Mouse (Mus musculus): ENCODE data around the gene Atp2a3.

Atp2a3 gene

GRCm38 (mm10) chr11:73007113-73007512 lies 46.1 kb downstream of the Atp2a3 start:
- no peak for DNase-seq

GRCm38 (mm10) chr11:73007698-73008481 lies 46.9 kb downstream of the Atp2a3 start:
- DNase-seq, result peak; percentile 77 to 78

- peak; percentile 52 to 68 for DNase-seq
Observed at GRCm38 (mm10) chr11:73008826-73009225, 47.9 kb downstream of the Atp2a3 start.

- peak; percentile 65 to 79 for DNase-seq
Observed at GRCm38 (mm10) chr11:73009531-73010274, 48.7 kb downstream of the Atp2a3 start.

- peak in 1 of 2 experiments; percentile 28 for DNase-seq
Observed at GRCm38 (mm10) chr11:73013981-73014380, 53.0 kb downstream of the Atp2a3 start.

GRCm38 (mm10) chr11:73014831-73015344 lies 53.9 kb downstream of the Atp2a3 start:
- DNase-seq, result peak; percentile 64 to 81

GRCm38 (mm10) chr11:73015391-73016102 lies 54.6 kb downstream of the Atp2a3 start:
- no peak for DNase-seq

- no peak for DNase-seq
Observed at GRCm38 (mm10) chr11:73016103-73016420, 55.1 kb downstream of the Atp2a3 start.

- DNase-seq, result peak; percentile 95 to 97
Observed at GRCm38 (mm10) chr11:73018471-73019146, 57.6 kb downstream of the Atp2a3 start, which contains the start of gene Camkk1. TSS of gene Camkk1 (plus strand) at chr11:73019008.

GRCm38 (mm10) chr11:73019147-73019795 lies 58.3 kb downstream of the Atp2a3 start:
- DNase-seq, result peak; percentile 95 to 97

GRCm38 (mm10) chr11:73020953-73021800 lies 60.2 kb downstream of the Atp2a3 start:
- DNase-seq, result no peak

GRCm38 (mm10) chr11:73023099-73023498 lies 62.1 kb downstream of the Atp2a3 start:
- no peak for DNase-seq

- no peak for DNase-seq
Observed at GRCm38 (mm10) chr11:73023827-73024226, 62.9 kb downstream of the Atp2a3 start.

- DNase-seq, result no peak
Observed at GRCm38 (mm10) chr11:73024236-73024904, 63.4 kb downstream of the Atp2a3 start.

GRCm38 (mm10) chr11:73026961-73027360 lies 66.0 kb downstream of the Atp2a3 start:
- DNase-seq, result no peak

- DNase-seq, result peak; percentile 58 to 63
Observed at GRCm38 (mm10) chr11:73030821-73031498, 70.0 kb downstream of the Atp2a3 start.

GRCm38 (mm10) chr11:73031536-73031935 lies 70.6 kb downstream of the Atp2a3 start:
- no peak for DNase-seq

GRCm38 (mm10) chr11:73036077-73036476 lies 75.1 kb downstream of the Atp2a3 start:
- no peak for DNase-seq

GRCm38 (mm10) chr11:73036889-73037288 lies 75.9 kb downstream of the Atp2a3 start:
- DNase-seq, result no peak

- no peak for DNase-seq
Observed at GRCm38 (mm10) chr11:73037691-73038090, 76.7 kb downstream of the Atp2a3 start.
